Mouse (Mus musculus) neutrophil, adult 83 days (primary cell): ENCODE results near the gene Dclre1a. TPM values are rescaled to one million over a fixed set of nuclear protein-coding genes. Genes with fewer than 3 reads are reported as not detected.

ENCODE experiments used
- total RNA-seq, 2 experiments: library from RNA; stranded (reverse); gene quantifications; one replicate each; pipeline ENCODE4 v1.2.4; 2023

The Dclre1a gene
- 10 to 100 TPM; 10.9 to 13.1 TPM for total RNA-seq

GRCm38 (mm10) chr19:56547456-56548229, at the start of gene Dclre1a:
Gene Dclre1a (minus strand): TSS chr19:56548222.

GRCm38 (mm10) chr19:56548230-56549032, 409 bp upstream of the Dclre1a start, which contains the start of gene Nhlrc2:
Gene Nhlrc2 (plus strand): TSS chr19:56548261.

Other genes starting within 250 kb of the Dclre1a start
- under 1 TPM; 0.33 to 0.49 TPM for gene Nrap, start 158.2 kb downstream of the Dclre1a start, total RNA-seq
- gene Casp7, start 151.1 kb downstream of the Dclre1a start, total RNA-seq: 10 to 100 TPM; 32.3 to 36.6 TPM
- gene Plekhs1, start 86.6 kb downstream of the Dclre1a start, total RNA-seq: 1 to 10 TPM; 1.2 to 1.7 TPM
- gene Nhlrc2, start within 50 bp of the Dclre1a start, total RNA-seq: 10 to 100 TPM; 16.3 to 18.0 TPM
- gene Adrb1, start 174.0 kb upstream of the Dclre1a start, total RNA-seq: under 1 TPM; 0.18 to 0.26 TPM